Mouse (Mus musculus) lung, postnatal 10 days (tissue): ENCODE results near the gene Plscr3.

ENCODE experiments used
- DNase-seq: peaks from one replicate; pipeline ENCODE4 v3.0.0; 2021

Gene Plscr3

GRCm38 (mm10) chr11:69900471-69901405, 54.6 kb downstream of the Plscr3 start, which contains the start of the genes 2810408A11Rik and Neurl4:
Gene 2810408A11Rik, minus strand, starts transcription at chr11:69900987.
Gene Neurl4, plus strand, starts transcription at chr11:69901072.
- peak; percentile 96 for DNase-seq

GRCm38 (mm10) chr11:69901406-69901846, 55.2 kb downstream of the Plscr3 start:
- peak; percentile 97 for DNase-seq
